Mouse (Mus musculus): ENCODE results near the gene Ift80. TPM values are rescaled to one million over a fixed set of nuclear protein-coding genes. Genes with fewer than 3 reads are reported as not detected.

Gene Ift80
- polyA plus RNA-seq, 1 experiment from 2014 or later, result 24.0 TPM

GRCm38 (mm10) chr3:68975533-68976490 is 28.6 kb downstream of the Ift80 start:
- no peak overlapping the region for H3K4me2 ChIP-seq (ENCODE audit: low read depth, low read length, severe bottlenecking)
- no peaks in the 10 kb centered on the region for H3K4me1 ChIP-seq (replicated peaks; ENCODE audit: control insufficient read depth, insufficient read depth, low read length)
- 60% methylated on average over 9 of the region's 9 CpGs for WGBS
- DNase-seq (ENCODE audit: low spot score) (no peak), ATAC-seq (replicated peaks; ENCODE audit: low FRiP score) (no peak)
- no peak overlapping the region for H3K27ac ChIP-seq (ENCODE audit: low read depth, low read length)
- H3K9me3 ChIP-seq (ENCODE audit: control insufficient read depth, low read length), result no peaks in the 10 kb centered on the region
- no peaks in the 10 kb centered on the region for H3K27me3 ChIP-seq (ENCODE audit: control insufficient read depth, insufficient read depth, low read length)
- no peaks in the 10 kb centered on the region for H3K36me3 ChIP-seq (ENCODE audit: control insufficient read depth, insufficient read depth, low read length)
- no peak overlapping the region for H3K9ac ChIP-seq (ENCODE audit: low read length)
- no peak overlapping the region for H3K4me3 ChIP-seq (ENCODE audit: low read depth, low read length)

DNA sequence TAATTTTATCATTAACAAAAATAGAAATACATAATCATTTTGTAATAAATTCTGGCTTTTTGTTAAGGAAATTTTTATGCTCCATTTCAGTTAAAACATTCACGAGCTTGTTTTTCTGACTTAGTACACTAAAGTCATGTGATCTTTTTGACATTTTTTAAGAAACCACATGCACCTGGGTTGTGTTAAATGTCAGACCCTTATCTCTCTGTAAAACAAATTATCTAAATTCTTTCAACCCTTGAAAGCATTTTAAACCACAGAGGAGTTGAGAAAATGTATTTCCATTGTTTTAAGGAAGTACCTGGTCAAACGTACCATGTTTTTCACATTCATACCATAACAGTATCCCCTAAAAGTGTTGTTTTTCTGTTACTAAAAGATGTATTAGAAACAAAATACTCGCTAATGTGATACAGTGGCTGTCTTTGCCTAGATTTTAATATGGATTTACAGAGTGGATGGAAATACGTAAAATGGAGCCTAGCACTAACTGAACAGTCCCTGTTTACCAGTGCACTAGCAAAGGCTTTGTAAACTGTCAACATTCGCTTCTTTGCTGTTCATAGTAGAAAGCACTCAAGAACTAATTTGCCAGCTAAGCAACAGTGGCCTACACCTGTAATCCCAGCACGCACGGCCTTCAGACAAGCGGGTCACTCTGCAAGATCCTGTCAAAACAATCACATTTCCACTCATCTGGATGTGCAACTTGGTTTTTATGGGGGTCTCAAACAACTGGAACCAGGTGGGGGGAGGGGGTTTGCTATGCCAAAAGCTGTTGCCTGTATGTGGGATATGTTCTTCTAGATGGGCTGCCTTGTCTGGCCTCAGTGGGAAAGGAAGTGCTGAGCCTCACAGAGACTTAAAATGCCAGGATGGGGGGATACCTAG is 29.5 kb downstream of the Ift80 start:
- Histone ChIP-seq H3K4me1 (replicated peaks; ENCODE audit: control insufficient read depth, insufficient read depth, low read length) (no peaks in the 10 kb centered on the region), H3K9me3 (ENCODE audit: control insufficient read depth, low read length) (no peaks in the 10 kb centered on the region), H3K36me3 (ENCODE audit: control insufficient read depth, insufficient read depth, low read length) (no peaks in the 10 kb centered on the region), H3K9ac (ENCODE audit: low read length) (no peak overlapping the region), H3K27ac (ENCODE audit: low read depth, low read length) (no peak overlapping the region), H3K4me2 (ENCODE audit: low read depth, low read length, severe bottlenecking) (no peak overlapping the region), H3K27me3 (ENCODE audit: control insufficient read depth, insufficient read depth, low read length) (no peaks in the 10 kb centered on the region), H3K4me3 (ENCODE audit: low read depth, low read length) (no peak overlapping the region)
- 90% methylated on average over 8 of the region's 8 CpGs for WGBS
- ATAC-seq (replicated peaks; ENCODE audit: low FRiP score) (no peak), DNase-seq (ENCODE audit: low spot score) (no peak)

DNA sequence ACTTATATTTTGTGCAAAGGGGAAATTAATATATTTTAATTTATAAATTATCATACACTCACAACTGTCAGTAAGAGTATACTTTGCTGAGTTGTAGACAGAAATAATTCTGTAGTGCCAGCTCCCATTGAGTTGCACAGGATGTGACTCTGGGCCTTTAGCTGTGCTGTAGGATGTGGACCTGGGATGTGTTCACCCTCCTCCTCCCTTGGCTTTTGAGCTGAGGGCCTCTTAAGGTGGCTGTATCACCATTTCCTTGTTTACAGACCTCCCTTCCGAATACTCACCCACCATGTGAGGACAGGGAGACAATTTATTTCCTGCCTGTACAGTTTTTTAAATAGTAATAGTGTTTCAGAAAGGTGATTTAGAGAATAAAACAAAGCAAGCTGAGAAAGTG is 30.8 kb downstream of the Ift80 start:
- Histone ChIP-seq H3K4me1 (replicated peaks; ENCODE audit: control insufficient read depth, insufficient read depth, low read length) (no peaks in the 10 kb centered on the region), H3K4me2 (ENCODE audit: low read depth, low read length, severe bottlenecking) (no peak overlapping the region), H3K27me3 (ENCODE audit: control insufficient read depth, insufficient read depth, low read length) (no peaks in the 10 kb centered on the region), H3K9me3 (ENCODE audit: control insufficient read depth, low read length) (no peaks in the 10 kb centered on the region), H3K27ac (ENCODE audit: low read depth, low read length) (no peak overlapping the region), H3K9ac (ENCODE audit: low read length) (no peak overlapping the region), H3K36me3 (ENCODE audit: control insufficient read depth, insufficient read depth, low read length) (no peaks in the 10 kb centered on the region; the same call in 1 of the 2 replicates), H3K4me3 (ENCODE audit: low read depth, low read length) (no peak overlapping the region)
- DNase-seq (ENCODE audit: low spot score), result no peak
- 86% methylated on average over 1 of the region's 1 CpGs for WGBS
- no peak for ATAC-seq (replicated peaks; ENCODE audit: low FRiP score)

DNA sequence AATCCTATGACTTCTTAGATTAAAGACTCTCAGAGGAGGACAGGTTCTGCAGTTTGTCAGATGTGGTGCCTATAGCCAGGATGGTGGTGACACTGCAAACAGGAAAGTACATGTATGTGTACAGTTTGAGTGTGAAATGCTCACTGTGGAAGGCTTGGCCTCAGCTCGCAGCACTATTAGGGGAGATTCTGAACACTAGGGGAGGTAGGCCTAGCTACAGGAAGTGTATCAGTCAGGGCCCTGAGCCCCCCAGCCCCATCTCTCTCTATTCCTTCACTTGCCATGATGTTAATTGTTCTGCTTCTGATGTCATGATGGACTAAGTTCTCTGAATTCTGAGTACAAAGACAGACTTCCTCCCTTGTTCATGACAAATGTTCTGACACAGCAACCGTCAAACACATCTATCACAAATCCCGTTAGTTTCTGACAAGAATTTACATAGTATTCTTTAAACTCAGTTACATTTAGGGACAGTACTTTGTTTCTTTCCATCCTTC is 35.2 kb downstream of the Ift80 start:
- DNase-seq (ENCODE audit: low spot score) (no peak), ATAC-seq (replicated peaks; ENCODE audit: low FRiP score) (no peak)
- no peak overlapping the region for H3K4me2 ChIP-seq (ENCODE audit: low read depth, low read length, severe bottlenecking)
- no peak overlapping the region for H3K27ac ChIP-seq (ENCODE audit: low read depth, low read length)
- no peak overlapping the region for H3K9ac ChIP-seq (ENCODE audit: low read length)
- no peak overlapping the region for H3K4me3 ChIP-seq (ENCODE audit: low read depth, low read length)
- H3K27me3 ChIP-seq (ENCODE audit: control insufficient read depth, insufficient read depth, low read length), result no peaks in the 10 kb centered on the region
- no peaks in the 10 kb centered on the region; the same call in 1 of the 2 replicates for H3K9me3 ChIP-seq (ENCODE audit: control insufficient read depth, low read length)
- WGBS, result 95% methylated on average over 3 of the region's 3 CpGs
- H3K36me3 ChIP-seq (ENCODE audit: control insufficient read depth, insufficient read depth, low read length), result peaks cover 17% of the 10 kb centered on the region
- no peaks in the 10 kb centered on the region for H3K4me1 ChIP-seq (replicated peaks; ENCODE audit: control insufficient read depth, insufficient read depth, low read length)

DNA sequence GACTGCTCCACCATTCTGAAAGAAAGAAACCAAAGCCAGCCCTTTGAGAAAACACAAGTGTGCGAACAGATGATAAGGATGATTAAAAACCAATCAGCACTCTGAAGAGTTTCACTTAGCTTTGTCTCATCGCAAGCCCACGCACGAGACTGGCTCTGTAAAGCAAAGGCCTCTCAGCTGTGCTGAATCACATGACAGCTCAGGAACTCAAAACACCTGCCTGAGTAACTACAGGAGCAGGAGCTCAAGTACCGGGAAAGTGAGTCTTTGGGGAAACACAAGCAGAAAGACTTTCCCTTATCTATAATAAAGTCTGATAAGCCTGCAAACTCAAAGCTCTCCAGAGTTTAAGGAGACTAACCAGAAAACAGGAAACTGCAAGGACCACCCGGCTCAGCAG is 37.0 kb downstream of the Ift80 start:
- ATAC-seq (replicated peaks; ENCODE audit: low FRiP score), result no peak
- H3K9ac ChIP-seq (ENCODE audit: low read length), result no peak overlapping the region
- H3K9me3 ChIP-seq (ENCODE audit: control insufficient read depth, low read length), result no peaks in the 10 kb centered on the region; the same call in 1 of the 2 replicates
- 86% methylated on average over 6 of the region's 6 CpGs for WGBS
- H3K36me3 ChIP-seq (ENCODE audit: control insufficient read depth, insufficient read depth, low read length), result peaks cover 17% of the 10 kb centered on the region
- H3K4me1 ChIP-seq (replicated peaks; ENCODE audit: control insufficient read depth, insufficient read depth, low read length), result no peaks in the 10 kb centered on the region
- H3K27me3 ChIP-seq (ENCODE audit: control insufficient read depth, insufficient read depth, low read length), result no peaks in the 10 kb centered on the region
- H3K4me3 ChIP-seq (ENCODE audit: low read depth, low read length), result no peak overlapping the region
- no peak for DNase-seq (ENCODE audit: low spot score)
- no peak overlapping the region for H3K4me2 ChIP-seq (ENCODE audit: low read depth, low read length, severe bottlenecking)
- no peak overlapping the region for H3K27ac ChIP-seq (ENCODE audit: low read depth, low read length)

GRCm38 (mm10) chr3:68966527-68967285 is 37.7 kb downstream of the Ift80 start:
- 96% methylated on average over 6 of the region's 6 CpGs for WGBS
- no peak for DNase-seq (ENCODE audit: low spot score)
- H3K36me3 ChIP-seq (ENCODE audit: control insufficient read depth, insufficient read depth, low read length), result peaks cover 17% of the 10 kb centered on the region

DNA sequence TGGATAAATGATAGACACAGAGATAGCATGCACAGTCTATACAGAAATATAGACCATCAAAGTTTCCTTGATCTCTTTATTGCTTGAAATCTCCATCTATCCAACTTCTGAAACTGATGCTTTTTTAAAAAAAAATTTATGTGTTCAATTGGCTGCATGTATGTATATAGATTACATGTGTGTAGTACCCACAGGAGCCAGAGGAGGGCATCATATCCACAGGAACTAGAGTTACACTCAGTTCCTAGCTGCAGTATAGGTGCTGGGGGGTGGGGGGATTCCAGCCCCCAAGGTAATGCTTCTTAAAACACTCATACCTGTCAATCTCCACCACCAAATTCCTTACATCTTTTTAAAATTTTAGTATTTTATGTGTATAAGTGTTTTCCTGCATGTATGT is 39.7 kb downstream of the Ift80 start:
- ATAC-seq (replicated peaks; ENCODE audit: low FRiP score), result no peak
- no peaks in the 10 kb centered on the region for H3K27me3 ChIP-seq (ENCODE audit: control insufficient read depth, insufficient read depth, low read length)
- H3K4me2 ChIP-seq (ENCODE audit: low read depth, low read length, severe bottlenecking), result no peak overlapping the region
- no peaks in the 10 kb centered on the region for H3K4me1 ChIP-seq (replicated peaks; ENCODE audit: control insufficient read depth, insufficient read depth, low read length)
- H3K9ac ChIP-seq (ENCODE audit: low read length), result no peak overlapping the region
- no peak overlapping the region for H3K27ac ChIP-seq (ENCODE audit: low read depth, low read length)
- peaks cover 17% of the 10 kb centered on the region for H3K36me3 ChIP-seq (ENCODE audit: control insufficient read depth, insufficient read depth, low read length)
- no peak for DNase-seq (ENCODE audit: low spot score)
- H3K4me3 ChIP-seq (ENCODE audit: low read depth, low read length), result no peak overlapping the region
- no peaks in the 10 kb centered on the region; the same call in 1 of the 2 replicates for H3K9me3 ChIP-seq (ENCODE audit: control insufficient read depth, low read length)

More at GRCm38 (mm10) chr3:68966527-68967285, 37.7 kb downstream of the Ift80 start:
- no peak overlapping the region for H3K27ac ChIP-seq (ENCODE audit: low read depth, low read length)
- no peaks in the 10 kb centered on the region; the same call in 1 of the 2 replicates for H3K9me3 ChIP-seq (ENCODE audit: control insufficient read depth, low read length)
- no peak overlapping the region for H3K4me3 ChIP-seq (ENCODE audit: low read depth, low read length)
- no peaks in the 10 kb centered on the region for H3K27me3 ChIP-seq (ENCODE audit: control insufficient read depth, insufficient read depth, low read length)
- no peak overlapping the region for H3K4me2 ChIP-seq (ENCODE audit: low read depth, low read length, severe bottlenecking)
- H3K4me1 ChIP-seq (replicated peaks; ENCODE audit: control insufficient read depth, insufficient read depth, low read length), result no peaks in the 10 kb centered on the region
- H3K9ac ChIP-seq (ENCODE audit: low read length), result no peak overlapping the region
- ATAC-seq (replicated peaks; ENCODE audit: low FRiP score), result no peak

GRCm38 (mm10) chr3:68957413-68957812 is 47.0 kb downstream of the Ift80 start:
- WGBS, result 85% methylated on average over 3 of the region's 3 CpGs
- Histone ChIP-seq H3K4me3 (ENCODE audit: low read depth, low read length) (no peak overlapping the region), H3K27me3 (ENCODE audit: control insufficient read depth, insufficient read depth, low read length) (no peaks in the 10 kb centered on the region), H3K9me3 (ENCODE audit: control insufficient read depth, low read length) (no peaks in the 10 kb centered on the region), H3K27ac (ENCODE audit: low read depth, low read length) (no peak overlapping the region), H3K9ac (ENCODE audit: low read length) (no peak overlapping the region), H3K4me2 (ENCODE audit: low read depth, low read length, severe bottlenecking) (no peak overlapping the region), H3K36me3 (ENCODE audit: control insufficient read depth, insufficient read depth, low read length) (no peaks in the 10 kb centered on the region; the same call in 1 of the 2 replicates), H3K4me1 (replicated peaks; ENCODE audit: control insufficient read depth, insufficient read depth, low read length) (no peaks in the 10 kb centered on the region)
- ATAC-seq (replicated peaks; ENCODE audit: low FRiP score) (no peak), DNase-seq (ENCODE audit: low spot score) (no peak)
